Mouse (Mus musculus) embryonic facial prominence, embryonic 15.5 days (tissue): ENCODE results near the gene Tspan14. TPM values are rescaled to one million over a fixed set of nuclear protein-coding genes. Genes with fewer than 3 reads are reported as not detected.

ENCODE experiments used
- ATAC-seq: fragments of 200-750 bp; cut with Nextera tagmentation; 2 replicates; pipeline ENCODE4 v1.8.0; 2017; ENCODE audit warnings: low read depth, moderate TSS enrichment; ENCODE audit not compliant: insufficient number of reproducible peaks, low FRiP score, low TSS enrichment
- H3K27ac ChIP-seq: fragments of 300-500 bp; sonication (generic); replicated peaks from 2 replicates; pipeline ENCODE4 v1.5.1; 2015; ENCODE audit warnings: mild to moderate bottlenecking, inconsistent platforms
- H3K27me3 ChIP-seq: fragments of 300-500 bp; sonication (generic); 2 replicates; pipeline ENCODE4 v1.6.1; 2015; ENCODE audit warnings: inconsistent platforms
- H3K36me3 ChIP-seq: fragments of 300-500 bp; sonication (generic); 2 replicates; pipeline ENCODE4 v1.6.1; 2015; ENCODE audit warnings: mild to moderate bottlenecking, inconsistent platforms
- H3K4me1 ChIP-seq: fragments of 300-500 bp; sonication (generic); 2 replicates; pipeline ENCODE4 v1.6.1; 2015; ENCODE audit warnings: inconsistent platforms
- H3K4me2 ChIP-seq: fragments of 300-500 bp; sonication (generic); replicated peaks from 2 replicates; pipeline ENCODE4 v1.6.1; 2015; ENCODE audit warnings: mild to moderate bottlenecking, inconsistent platforms
- H3K4me3 ChIP-seq: fragments of 300-500 bp; sonication (generic); replicated peaks from 2 replicates; pipeline ENCODE4 v1.5.1; 2015; ENCODE audit warnings: mild to moderate bottlenecking, inconsistent platforms
- H3K9ac ChIP-seq: fragments of 300-500 bp; sonication (generic); 2 replicates; pipeline ENCODE4 v1.6.1; 2015; ENCODE audit warnings: inconsistent platforms
- H3K9me3 ChIP-seq: fragments of 300-500 bp; sonication (generic); replicated peaks from 2 replicates; pipeline ENCODE4 v1.6.1; 2016; ENCODE audit warnings: inconsistent platforms
- WGBS: fragments of 180-500 bp; shearing (Covaris S2); methylation state at CpG from one replicate; pipeline ENCODE4 v1.1.7; 2015; 5-methylcytosine and 5-hydroxymethylcytosine counted together
- polyA plus RNA-seq: library from polyadenylated mRNA; unstranded; fragments of >200 nt; fragmentation: Nextera tagmentation; extraction: Ambion mirVana; gene quantifications from 2 replicates; pipeline ENCODE4 v1.2.1, GENCODE M21; 2015

Gene Tspan14
- polyA plus RNA-seq, 1 experiment from 2014 or later: 86.6 TPM

DNA sequence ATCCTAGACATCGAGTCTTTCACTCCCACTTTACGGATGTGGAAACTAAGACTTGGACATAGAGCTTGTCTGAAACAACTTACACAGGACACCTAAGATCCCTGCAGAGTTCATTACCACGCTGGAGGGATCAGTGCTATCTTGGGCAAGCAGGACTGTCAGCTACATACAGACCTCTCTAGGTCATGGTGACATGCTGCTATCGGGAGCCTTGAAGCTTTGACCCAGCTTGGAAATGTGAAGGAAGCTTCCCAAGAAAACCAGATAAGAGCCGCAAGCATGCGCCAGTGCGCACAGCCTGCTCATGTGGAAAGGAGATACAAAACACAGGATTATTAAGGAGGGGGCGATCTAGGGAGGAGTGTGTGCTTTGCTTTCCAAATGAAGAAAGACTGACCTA lies 50.8 kb downstream of the Tspan14 start:
- Histone ChIP-seq H3K9ac (no peak overlapping the region), H3K27me3 (no peaks in the 10 kb centered on the region), H3K36me3 (peaks cover 51% of the 10 kb centered on the region), H3K4me3 (no peak overlapping the region), H3K4me2 (no peak overlapping the region), H3K4me1 (peaks cover 9% of the 10 kb centered on the region), H3K27ac (no peak overlapping the region), H3K9me3 (no peaks in the 10 kb centered on the region)
- no peak for ATAC-seq
- 86% methylated on average over 8 of the region's 8 CpGs for WGBS

- Histone ChIP-seq H3K4me1 (peaks cover 9% of the 10 kb centered on the region), H3K27ac (peak overlapping the region; percentile 71), H3K4me2 (no peak overlapping the region), H3K27me3 (no peaks in the 10 kb centered on the region), H3K36me3 (peaks cover 62% of the 10 kb centered on the region), H3K4me3 (no peak overlapping the region), H3K9ac (no peak overlapping the region), H3K9me3 (no peaks in the 10 kb centered on the region)
- 59% methylated on average over 3 of the region's 3 CpGs for WGBS
- 0 out of 2 replicates have a peak, but pooled peaks have one; percentile 8 for ATAC-seq
These were observed 51.9 kb downstream of the Tspan14 start for GRCm38 (mm10) chr14:40914701-40915100.

DNA sequence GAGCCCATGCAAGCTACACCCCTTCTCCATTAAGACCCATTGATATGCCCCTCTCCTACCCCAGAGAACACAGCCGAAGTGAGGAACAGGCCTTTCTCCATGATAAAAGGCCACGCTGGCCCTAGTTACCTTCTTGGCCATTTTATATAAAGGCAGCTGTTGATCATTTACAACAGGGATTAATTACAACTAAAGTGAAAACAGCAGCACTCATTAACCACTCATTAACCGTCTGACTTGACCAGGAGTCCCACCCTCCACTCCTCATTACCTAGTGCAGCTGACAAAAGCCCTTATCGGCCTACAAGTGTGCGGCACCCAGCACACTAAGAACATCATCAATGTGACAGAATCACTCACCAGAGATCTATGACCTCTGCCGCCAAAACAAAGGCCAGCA lies 52.9 kb downstream of the Tspan14 start:
- Histone ChIP-seq H3K9me3 (no peaks in the 10 kb centered on the region), H3K4me1 (peaks cover 9% of the 10 kb centered on the region; the same call in 1 of the 2 replicates), H3K4me3 (no peak overlapping the region), H3K27me3 (no peaks in the 10 kb centered on the region), H3K9ac (no peak overlapping the region), H3K36me3 (peaks cover 71% of the 10 kb centered on the region), H3K27ac (0 out of 2 replicates have a peak overlapping the region, but pooled peaks have one; percentile 71), H3K4me2 (no peak overlapping the region)
- 75% methylated on average over 6 of the region's 6 CpGs for WGBS
- ATAC-seq: no peak

GRCm38 (mm10) chr14:40911529-40911928 lies 55.1 kb downstream of the Tspan14 start:
- H3K4me1 ChIP-seq: peaks cover 9% of the 10 kb centered on the region; the same call in 1 of the 2 replicates
- H3K27ac ChIP-seq: no peak overlapping the region
- no peaks in the 10 kb centered on the region for H3K9me3 ChIP-seq
- H3K9ac ChIP-seq: no peak overlapping the region
- no peak overlapping the region for H3K4me2 ChIP-seq
- H3K27me3 ChIP-seq: no peaks in the 10 kb centered on the region
- peaks cover 86% of the 10 kb centered on the region for H3K36me3 ChIP-seq
- no peak overlapping the region for H3K4me3 ChIP-seq
- no peak for ATAC-seq

DNA sequence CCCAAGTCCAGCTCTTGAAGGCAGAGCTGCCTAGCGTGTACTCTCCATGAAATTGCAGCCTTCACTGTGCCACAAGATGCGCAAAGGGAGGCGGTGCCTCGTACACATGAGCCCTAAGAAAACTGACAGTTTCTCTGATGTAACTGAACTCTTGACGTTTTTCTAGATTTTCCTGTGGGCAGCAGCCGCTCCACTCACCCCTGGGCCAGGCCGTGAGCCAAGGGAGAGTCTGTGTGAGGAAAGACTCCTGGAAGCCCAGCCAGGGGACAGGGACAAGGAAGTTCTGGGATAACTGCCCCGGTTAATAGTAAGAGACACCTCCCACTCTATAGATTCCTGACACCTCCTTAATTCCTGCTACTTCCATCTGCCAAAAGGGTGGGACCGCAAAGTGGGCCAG lies 57.8 kb downstream of the Tspan14 start:
- Histone ChIP-seq H3K4me3 (no peak overlapping the region), H3K27me3 (no peaks in the 10 kb centered on the region), H3K9ac (no peak overlapping the region), H3K4me2 (no peak overlapping the region), H3K4me1 (no peaks in the 10 kb centered on the region), H3K9me3 (no peaks in the 10 kb centered on the region), H3K27ac (no peak overlapping the region), H3K36me3 (peaks cover 75% of the 10 kb centered on the region)
- ATAC-seq: no peak
- 88% methylated on average over 9 of the region's 9 CpGs for WGBS

DNA sequence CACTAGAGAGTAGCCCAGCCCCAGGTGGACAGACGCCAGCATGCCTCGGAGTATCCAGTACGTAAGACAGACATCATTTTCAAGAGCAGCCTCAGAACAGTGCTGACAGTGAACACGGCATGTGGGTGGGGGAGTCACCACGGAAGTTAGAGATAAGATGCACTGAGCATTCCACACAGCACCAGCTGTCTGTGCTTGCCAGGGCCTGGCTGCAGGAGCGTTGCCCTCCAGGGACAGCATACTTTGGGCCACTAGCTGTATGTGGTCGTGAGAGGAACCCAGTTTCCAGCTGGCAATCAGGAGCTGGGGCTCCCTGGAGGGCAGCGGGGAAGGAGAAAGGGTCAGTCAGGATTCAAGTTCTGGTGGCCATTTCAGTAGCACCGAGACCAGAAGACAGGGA lies 59.8 kb downstream of the Tspan14 start:
- ATAC-seq: no peak

DNA sequence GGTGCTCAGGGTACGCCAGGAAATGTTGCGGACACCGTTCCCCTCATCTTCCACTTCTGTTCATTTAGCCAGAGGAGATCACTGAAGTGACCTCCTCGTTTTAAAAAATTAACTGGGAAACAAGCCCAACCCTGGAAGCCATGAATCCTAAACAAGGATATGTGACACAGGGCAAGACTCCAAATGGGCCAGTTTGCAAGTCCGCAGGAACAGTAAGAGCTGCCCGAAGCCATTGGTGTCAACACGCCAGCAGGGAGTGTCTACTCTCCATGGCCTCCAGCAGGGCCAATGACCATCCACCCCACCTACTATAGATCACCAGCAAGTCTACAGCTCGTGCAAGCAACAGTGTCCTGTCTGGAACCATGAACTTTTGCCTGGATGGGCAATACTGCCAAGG lies 60.8 kb downstream of the Tspan14 start:
- Histone ChIP-seq H3K9ac (no peak overlapping the region), H3K27me3 (no peaks in the 10 kb centered on the region), H3K4me3 (no peak overlapping the region), H3K36me3 (peaks cover 52% of the 10 kb centered on the region), H3K27ac (no peak overlapping the region), H3K4me1 (no peaks in the 10 kb centered on the region), H3K4me2 (no peak overlapping the region), H3K9me3 (no peaks in the 10 kb centered on the region)
- 91% methylated on average over 8 of the region's 8 CpGs for WGBS
- no peak for ATAC-seq

More for the DNA sequence above, 59.8 kb downstream of the Tspan14 start:
- 80% methylated on average over 9 of the region's 9 CpGs for WGBS
- H3K27ac ChIP-seq: no peak overlapping the region
- peaks cover 61% of the 10 kb centered on the region for H3K36me3 ChIP-seq
- H3K9me3 ChIP-seq: no peaks in the 10 kb centered on the region
- H3K9ac ChIP-seq: no peak overlapping the region
- no peaks in the 10 kb centered on the region for H3K27me3 ChIP-seq
- no peak overlapping the region for H3K4me3 ChIP-seq
- no peak overlapping the region for H3K4me2 ChIP-seq
- no peaks in the 10 kb centered on the region for H3K4me1 ChIP-seq

GRCm38 (mm10) chr14:40902307-40903055 lies 64.1 kb downstream of the Tspan14 start:
- no peak overlapping the region for H3K4me2 ChIP-seq
- no peaks in the 10 kb centered on the region for H3K9me3 ChIP-seq
- H3K9ac ChIP-seq: no peak overlapping the region
- 83% methylated on average over 12 of the region's 12 CpGs for WGBS
- ATAC-seq: no peak
- no peaks in the 10 kb centered on the region for H3K4me1 ChIP-seq
- no peak overlapping the region for H3K27ac ChIP-seq
- H3K4me3 ChIP-seq: no peak overlapping the region
- no peaks in the 10 kb centered on the region for H3K27me3 ChIP-seq
- H3K36me3 ChIP-seq: peaks cover 21% of the 10 kb centered on the region

DNA sequence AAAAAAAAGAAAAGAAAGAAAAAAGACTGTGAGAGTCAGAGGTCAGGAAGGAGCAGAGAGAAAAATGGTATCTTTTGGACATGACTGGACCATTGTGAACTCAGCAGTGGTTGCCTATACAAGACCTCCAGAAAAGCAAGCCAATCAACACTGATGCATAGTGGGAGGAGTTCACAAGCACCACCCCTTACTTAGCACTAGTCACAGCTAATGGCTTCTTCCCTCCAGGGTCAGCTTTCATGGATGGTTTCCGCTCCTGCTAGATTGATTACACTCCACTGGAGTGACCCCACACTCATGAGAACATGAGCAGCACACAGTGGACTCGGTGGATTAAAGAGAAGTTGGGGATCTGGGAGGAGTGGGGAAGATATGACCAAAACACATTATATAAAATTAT lies 66.3 kb downstream of the Tspan14 start:
- no peak overlapping the region for H3K4me3 ChIP-seq
- H3K9me3 ChIP-seq: no peaks in the 10 kb centered on the region
- no peak overlapping the region for H3K27ac ChIP-seq
- peaks cover under 1% of the 10 kb centered on the region; the same call in 1 of the 2 replicates for H3K36me3 ChIP-seq
- ATAC-seq: no peak
- H3K27me3 ChIP-seq: no peaks in the 10 kb centered on the region
- H3K9ac ChIP-seq: no peak overlapping the region
- 52% methylated on average over 2 of the region's 2 CpGs for WGBS
- H3K4me1 ChIP-seq: no peaks in the 10 kb centered on the region
- no peak overlapping the region for H3K4me2 ChIP-seq

- Histone ChIP-seq H3K36me3 (no peaks in the 10 kb centered on the region), H3K27me3 (no peaks in the 10 kb centered on the region), H3K27ac (no peak overlapping the region), H3K9me3 (no peaks in the 10 kb centered on the region), H3K4me3 (no peak overlapping the region), H3K4me2 (no peak overlapping the region), H3K9ac (no peak overlapping the region), H3K4me1 (peaks cover 10% of the 10 kb centered on the region)
- WGBS: 77% methylated on average over 3 of the region's 3 CpGs
- ATAC-seq: no peak
These were observed 68.7 kb downstream of the Tspan14 start for GRCm38 (mm10) chr14:40897916-40898315.

DNA sequence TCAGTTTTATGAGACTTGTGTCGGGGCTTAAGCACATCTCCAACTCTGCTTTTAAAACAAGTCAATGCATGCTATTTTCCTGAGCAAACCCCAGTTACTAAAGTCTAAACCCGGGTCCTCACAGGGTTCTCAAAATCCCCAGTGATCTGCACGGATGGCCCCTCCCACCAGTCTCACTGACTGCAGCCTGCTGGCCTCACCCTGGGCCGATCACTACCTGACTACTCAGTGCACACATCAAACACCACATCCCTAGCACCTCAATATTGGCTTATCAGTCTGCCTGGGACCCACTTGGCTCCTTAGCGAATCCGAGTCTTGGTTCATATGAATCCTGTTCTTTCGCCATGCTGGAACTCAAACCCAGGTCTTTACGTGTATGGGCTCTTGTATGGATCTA lies 70.9 kb downstream of the Tspan14 start:
- ATAC-seq: no peak
- WGBS: 64% methylated on average over 8 of the region's 8 CpGs

More for the DNA sequence above, 70.9 kb downstream of the Tspan14 start:
- H3K27me3 ChIP-seq: no peaks in the 10 kb centered on the region
- no peak overlapping the region for H3K4me2 ChIP-seq
- no peak overlapping the region for H3K9ac ChIP-seq
- no peak overlapping the region for H3K4me3 ChIP-seq
- no peaks in the 10 kb centered on the region for H3K9me3 ChIP-seq
- H3K27ac ChIP-seq: no peak overlapping the region
- H3K4me1 ChIP-seq: peaks cover 10% of the 10 kb centered on the region
- H3K36me3 ChIP-seq: no peaks in the 10 kb centered on the region
